Mouse (Mus musculus): ENCODE results near the gene Prss28. TPM values are rescaled to one million over a fixed set of nuclear protein-coding genes. Genes with fewer than 3 reads are reported as not detected.

Prss28 gene
- polyA plus RNA-seq, 2 experiments = not detected

- Histone ChIP-seq H3K4me2 (replicated peaks; ENCODE audit: low read depth, low read length, severe bottlenecking) (no peak overlapping the region), H3K36me3 (ENCODE audit: control insufficient read depth, insufficient read depth, low read length) (no peaks in the 10 kb centered on the region), H3K27me3 (ENCODE audit: control insufficient read depth, insufficient read depth, low read length) (no peaks in the 10 kb centered on the region), H3K9me3 (ENCODE audit: control insufficient read depth, low read length) (no peaks in the 10 kb centered on the region), H3K4me1 (ENCODE audit: control insufficient read depth, insufficient read depth, low read length) (no peaks in the 10 kb centered on the region), H3K4me3 (replicated peaks; ENCODE audit: low read length) (no peak overlapping the region), H3K9ac (ENCODE audit: low read depth, low read length, severe bottlenecking) (no peak overlapping the region), H3K27ac (replicated peaks; ENCODE audit: low read depth, low read length) (no peak overlapping the region)
- 53% methylated on average over 2 of the region's 3 CpGs for WGBS
- TF ChIP-seq POLR2A (IDR thresholded peaks at IDR 0.05; ENCODE audit: borderline replicate concordance, extremely low read depth, insufficient read depth, insufficient read length) = no peak
- DNase-seq (ENCODE audit: low spot score) (no peak), ATAC-seq (ENCODE audit: low FRiP score, low read depth) (no peak)
Observed at GRCm38 (mm10) chr17:25341490-25341889, 33.0 kb downstream of the Prss28 start.

GRCm38 (mm10) chr17:25345462-25345861, 37.0 kb downstream of the Prss28 start, which contains the start of gene Tpsab1:
Tpsab1 (minus strand) TSS chr17:25345562.
- no peak for TF ChIP-seq POLR2A (IDR thresholded peaks at IDR 0.05; ENCODE audit: borderline replicate concordance, extremely low read depth, insufficient read depth, insufficient read length)
- H3K4me1 ChIP-seq (ENCODE audit: control insufficient read depth, insufficient read depth, low read length) = no peaks in the 10 kb centered on the region
- no peak within 1 kb of the TSS for H3K27ac ChIP-seq (replicated peaks; ENCODE audit: low read depth, low read length)
- no peak within 1 kb of the TSS for H3K4me2 ChIP-seq (replicated peaks; ENCODE audit: low read depth, low read length, severe bottlenecking)
- DNase-seq (ENCODE audit: low spot score) (no peak), ATAC-seq (ENCODE audit: low FRiP score, low read depth) (no peak)
- no peaks in the 10 kb centered on the region for H3K9me3 ChIP-seq (ENCODE audit: control insufficient read depth, low read length)
- H3K9ac ChIP-seq (ENCODE audit: low read depth, low read length, severe bottlenecking) = no peak within 1 kb of the TSS
- 94% methylated on average over 4 of the region's 4 CpGs for WGBS
- H3K27me3 ChIP-seq (ENCODE audit: control insufficient read depth, insufficient read depth, low read length) = no peaks in the 10 kb centered on the region
- H3K4me3 ChIP-seq (replicated peaks; ENCODE audit: low read length) = no peak within 1 kb of the TSS
- H3K36me3 ChIP-seq (ENCODE audit: control insufficient read depth, insufficient read depth, low read length) = no peaks in the 10 kb centered on the region

- no peaks in the 10 kb centered on the region for H3K36me3 ChIP-seq (ENCODE audit: control insufficient read depth, insufficient read depth, low read length)
- no peaks in the 10 kb centered on the region for H3K9me3 ChIP-seq (ENCODE audit: control insufficient read depth, low read length)
- no peak overlapping the region for H3K4me3 ChIP-seq (replicated peaks; ENCODE audit: low read length)
- TF ChIP-seq POLR2A (IDR thresholded peaks at IDR 0.05; ENCODE audit: borderline replicate concordance, extremely low read depth, insufficient read depth, insufficient read length) = no peak
- no peak overlapping the region for H3K9ac ChIP-seq (ENCODE audit: low read depth, low read length, severe bottlenecking)
- no peak overlapping the region for H3K27ac ChIP-seq (replicated peaks; ENCODE audit: low read depth, low read length)
- no peak overlapping the region for H3K4me2 ChIP-seq (replicated peaks; ENCODE audit: low read depth, low read length, severe bottlenecking)
- no peaks in the 10 kb centered on the region for H3K27me3 ChIP-seq (ENCODE audit: control insufficient read depth, insufficient read depth, low read length)
- no peaks in the 10 kb centered on the region for H3K4me1 ChIP-seq (ENCODE audit: control insufficient read depth, insufficient read depth, low read length)
- no peak for DNase-seq (ENCODE audit: low spot score)
- no peak for ATAC-seq (ENCODE audit: low FRiP score, low read depth)
- 71% methylated on average over 2 of the region's 2 CpGs for WGBS
Observed at GRCm38 (mm10) chr17:25361291-25361690, 52.8 kb downstream of the Prss28 start.

Other genes with a start within 250 kb of the Prss28 start
- 12.1 and 18.1 TPM in 2 replicates for gene Tmem204, start 225.1 kb upstream of the Prss28 start, polyA plus RNA-seq (2012; rRNA removed)
- gene Tmem204, start 225.1 kb upstream of the Prss28 start, polyA plus RNA-seq (2014; fragmentation: Nextera tagmentation; extraction: Ambion mirVana) = 17.3 and 18.5 TPM in 2 replicates
- 41.7 and 51.0 TPM in 2 replicates for gene Telo2, start 192.7 kb upstream of the Prss28 start, polyA plus RNA-seq (2012; rRNA removed)
- gene Telo2, start 192.7 kb upstream of the Prss28 start, polyA plus RNA-seq (2014; fragmentation: Nextera tagmentation; extraction: Ambion mirVana) = 31.1 and 43.0 TPM in 2 replicates
- 1.8 and 2.3 TPM in 2 replicates for gene Ptx4, start 187.9 kb upstream of the Prss28 start, polyA plus RNA-seq (2012; rRNA removed)
- 2.0 and 2.7 TPM in 2 replicates for gene Ptx4, start 187.9 kb upstream of the Prss28 start, polyA plus RNA-seq (2014; fragmentation: Nextera tagmentation; extraction: Ambion mirVana)
- 32.4 and 40.1 TPM in 2 replicates for gene Clcn7, start 175.3 kb upstream of the Prss28 start, polyA plus RNA-seq (2012; rRNA removed)
- 21.3 and 26.3 TPM in 2 replicates for gene Clcn7, start 175.3 kb upstream of the Prss28 start, polyA plus RNA-seq (2014; fragmentation: Nextera tagmentation; extraction: Ambion mirVana)
- gene Ccdc154, start 146.2 kb upstream of the Prss28 start, polyA plus RNA-seq (2012; rRNA removed) = 0.03 TPM in 1 of 2 replicates, not detected in the other
- gene Ccdc154, start 146.2 kb upstream of the Prss28 start, polyA plus RNA-seq (2014; fragmentation: Nextera tagmentation; extraction: Ambion mirVana) = not detected in 2 replicates
- gene Gm38655, start 133.2 kb upstream of the Prss28 start, polyA plus RNA-seq (2012; rRNA removed) = not detected in 2 replicates
- gene Gm38655, start 133.2 kb upstream of the Prss28 start, polyA plus RNA-seq (2014; fragmentation: Nextera tagmentation; extraction: Ambion mirVana) = not detected in 2 replicates
- 27.1 and 27.3 TPM in 2 replicates for gene BC003965, start 124.1 kb upstream of the Prss28 start, polyA plus RNA-seq (2012; rRNA removed)
- 28.6 and 28.8 TPM in 2 replicates for gene BC003965, start 124.1 kb upstream of the Prss28 start, polyA plus RNA-seq (2014; fragmentation: Nextera tagmentation; extraction: Ambion mirVana)
- gene Unkl, start 120.2 kb upstream of the Prss28 start, polyA plus RNA-seq (2012; rRNA removed) = 18.0 and 22.1 TPM in 2 replicates
- gene Unkl, start 120.2 kb upstream of the Prss28 start, polyA plus RNA-seq (2014; fragmentation: Nextera tagmentation; extraction: Ambion mirVana) = 6.1 and 6.3 TPM in 2 replicates
- 29.4 and 34.7 TPM in 2 replicates for gene Gnptg, start 68.5 kb upstream of the Prss28 start, polyA plus RNA-seq (2012; rRNA removed)
- 30.9 and 33.4 TPM in 2 replicates for gene Gnptg, start 68.5 kb upstream of the Prss28 start, polyA plus RNA-seq (2014; fragmentation: Nextera tagmentation; extraction: Ambion mirVana)
- gene Tsr3, start 68.5 kb upstream of the Prss28 start, polyA plus RNA-seq (2012; rRNA removed) = 40.6 and 43.7 TPM in 2 replicates
- gene Tsr3, start 68.5 kb upstream of the Prss28 start, polyA plus RNA-seq (2014; fragmentation: Nextera tagmentation; extraction: Ambion mirVana) = 46.3 and 47.9 TPM in 2 replicates
- 1.5 and 1.9 TPM in 2 replicates for gene Baiap3, start 52.3 kb upstream of the Prss28 start, polyA plus RNA-seq (2012; rRNA removed)
- 0.89 and 1.5 TPM in 2 replicates for gene Baiap3, start 52.3 kb upstream of the Prss28 start, polyA plus RNA-seq (2014; fragmentation: Nextera tagmentation; extraction: Ambion mirVana)
- 434 and 540 TPM in 2 replicates for gene Ube2i, start 34.0 kb upstream of the Prss28 start, polyA plus RNA-seq (2012; rRNA removed)
- 533 and 582 TPM in 2 replicates for gene Ube2i, start 34.0 kb upstream of the Prss28 start, polyA plus RNA-seq (2014; fragmentation: Nextera tagmentation; extraction: Ambion mirVana)
- 6.0 and 8.5 TPM in 2 replicates for gene Prss34, start 10.3 kb upstream of the Prss28 start, polyA plus RNA-seq (2012; rRNA removed)
- 6.7 and 10.6 TPM in 2 replicates for gene Prss34, start 10.3 kb upstream of the Prss28 start, polyA plus RNA-seq (2014; fragmentation: Nextera tagmentation; extraction: Ambion mirVana)
- not detected in 2 replicates for gene Prss29, start 10.0 kb downstream of the Prss28 start, polyA plus RNA-seq (2012; rRNA removed)
- gene Prss29, start 10.0 kb downstream of the Prss28 start, polyA plus RNA-seq (2014; fragmentation: Nextera tagmentation; extraction: Ambion mirVana) = not detected in 2 replicates
- 1.5 and 2.1 TPM in 2 replicates for gene Tpsab1, start 36.9 kb downstream of the Prss28 start, polyA plus RNA-seq (2012; rRNA removed)
- gene Tpsab1, start 36.9 kb downstream of the Prss28 start, polyA plus RNA-seq (2014; fragmentation: Nextera tagmentation; extraction: Ambion mirVana) = 1.2 and 2.2 TPM in 2 replicates
- gene Tpsb2, start 57.7 kb downstream of the Prss28 start, polyA plus RNA-seq (2012; rRNA removed) = 31.8 and 35.9 TPM in 2 replicates
- 38.0 and 83.8 TPM in 2 replicates for gene Tpsb2, start 57.7 kb downstream of the Prss28 start, polyA plus RNA-seq (2014; fragmentation: Nextera tagmentation; extraction: Ambion mirVana)
- gene Tpsg1, start 60.6 kb downstream of the Prss28 start, polyA plus RNA-seq (2012; rRNA removed) = 11.3 and 14.6 TPM in 2 replicates
- gene Tpsg1, start 60.6 kb downstream of the Prss28 start, polyA plus RNA-seq (2014; fragmentation: Nextera tagmentation; extraction: Ambion mirVana) = 10.2 and 14.6 TPM in 2 replicates
- gene Cacna1h, start 125.1 kb downstream of the Prss28 start, polyA plus RNA-seq (2012; rRNA removed) = 58.0 and 73.0 TPM in 2 replicates
- 6.9 TPM in 2 replicates for gene Cacna1h, start 125.1 kb downstream of the Prss28 start, polyA plus RNA-seq (2014; fragmentation: Nextera tagmentation; extraction: Ambion mirVana)
- gene Tekt4, start 146.0 kb downstream of the Prss28 start, polyA plus RNA-seq (2012; rRNA removed) = 0.05 and 0.08 TPM in 2 replicates
- not detected in 2 replicates for gene Tekt4, start 146.0 kb downstream of the Prss28 start, polyA plus RNA-seq (2014; fragmentation: Nextera tagmentation; extraction: Ambion mirVana)
- gene Sstr5, start 188.6 kb downstream of the Prss28 start, polyA plus RNA-seq (2012; rRNA removed) = 0.09 TPM in 2 replicates
- gene Sstr5, start 188.6 kb downstream of the Prss28 start, polyA plus RNA-seq (2014; fragmentation: Nextera tagmentation; extraction: Ambion mirVana) = 0.10 TPM in 1 of 2 replicates, not detected in the other